23 mouse cellular contexts compared by ENCODE assay signal in genomic region chr3:67709322-67709721, GRCm38 (mm10).
DNase-seq lines count a peak whose midpoint lies in the region; ATAC-seq lines count a peak whose summit lies in the region.
"Had no signal": no experiment of that assay in that cellular context is flagged by ENCODE, and none has a peak within 500 bp of the region (broad histone marks: within the 10 kb centered on the region; RNA-seq: fewer than 3 reads in every experiment).

No protein-coding gene starts in this region.

- H3K27me3 ChIP-seq in kidney, embryonic 15.5 days, result peaks cover 14% of the 10 kb centered on the region
- H3K27me3 ChIP-seq in midbrain, embryonic 13.5 days, result no peaks in the 10 kb centered on the region
- H3K27me3 ChIP-seq: forebrain, embryonic 13.5 days; heart, embryonic 12.5 days; hindbrain, embryonic 13.5 days; limb, embryonic 13.5 days; lung, embryonic 15.5 days; midbrain, embryonic 12.5 days; stomach, embryonic 15.5 days had no signal

- H3K27ac ChIP-seq in kidney, embryonic 15.5 days, result no peak overlapping the region
- H3K27ac ChIP-seq in midbrain, embryonic 13.5 days, result no peak overlapping the region
- H3K27ac ChIP-seq: forebrain, embryonic 13.5 days; hindbrain, embryonic 13.5 days; limb, embryonic 13.5 days; lung, embryonic 15.5 days; midbrain, embryonic 12.5 days; stomach, embryonic 15.5 days had no signal

- no peak overlapping the region for H3K4me2 ChIP-seq in kidney, embryonic 15.5 days
- no peak overlapping the region for H3K4me2 ChIP-seq in midbrain, embryonic 13.5 days (replicated peaks)
- H3K4me2 ChIP-seq: forebrain, embryonic 13.5 days; heart, embryonic 12.5 days; hindbrain, embryonic 13.5 days; limb, embryonic 13.5 days; liver, embryonic 11.5 days; lung, embryonic 15.5 days; midbrain, embryonic 12.5 days; stomach, embryonic 15.5 days had no signal

- no peak overlapping the region for H3K4me3 ChIP-seq in kidney, embryonic 15.5 days (replicated peaks)
- H3K4me3 ChIP-seq in midbrain, embryonic 13.5 days (replicated peaks), result no peak overlapping the region
- H3K4me3 ChIP-seq: forebrain, embryonic 13.5 days; heart, embryonic 12.5 days; hindbrain, embryonic 13.5 days; limb, embryonic 13.5 days; lung, embryonic 15.5 days; midbrain, embryonic 12.5 days; stomach, embryonic 15.5 days had no signal

- WGBS in kidney, embryonic 15.5 days, result 11% methylated on average over 6 of the region's 6 CpGs
- WGBS in midbrain, embryonic 13.5 days, result 53% methylated on average over 6 of the region's 6 CpGs

- ATAC-seq in kidney, embryonic 15.5 days (replicated peaks; ENCODE audit: low FRiP score), result peak; percentile 87
- no peak for ATAC-seq in midbrain, embryonic 13.5 days
- ATAC-seq: forebrain, embryonic 13.5 days; intestine, postnatal 0 days; Patski had no signal

- H3K36me3 ChIP-seq in kidney, embryonic 15.5 days, result no peaks in the 10 kb centered on the region
- H3K36me3 ChIP-seq in midbrain, embryonic 13.5 days, result no peaks in the 10 kb centered on the region
- H3K36me3 ChIP-seq: heart, embryonic 12.5 days; hindbrain, embryonic 13.5 days; limb, embryonic 13.5 days; lung, embryonic 15.5 days; midbrain, embryonic 12.5 days; stomach, embryonic 15.5 days had no signal

- H3K9me3 ChIP-seq in kidney, embryonic 15.5 days (replicated peaks), result no peaks in the 10 kb centered on the region
- H3K9me3 ChIP-seq in midbrain, embryonic 13.5 days, result no peaks in the 10 kb centered on the region
- H3K9me3 ChIP-seq: forebrain, embryonic 13.5 days; heart, embryonic 12.5 days; hindbrain, embryonic 13.5 days; limb, embryonic 13.5 days; lung, embryonic 15.5 days; midbrain, embryonic 12.5 days; stomach, embryonic 15.5 days had no signal

- H3K4me1 ChIP-seq in kidney, embryonic 15.5 days, result 0 out of 2 replicates have a peak, but pooled peaks cover 2% of the 10 kb centered on the region
- no peaks in the 10 kb centered on the region for H3K4me1 ChIP-seq in midbrain, embryonic 13.5 days (replicated peaks)
- H3K4me1 ChIP-seq: forebrain, embryonic 13.5 days; heart, embryonic 12.5 days; hindbrain, embryonic 13.5 days; limb, embryonic 13.5 days; lung, embryonic 15.5 days; midbrain, embryonic 12.5 days; stomach, embryonic 15.5 days had no signal

- H3K9ac ChIP-seq in kidney, embryonic 15.5 days, result no peak overlapping the region
- H3K9ac ChIP-seq in midbrain, embryonic 13.5 days (replicated peaks), result no peak overlapping the region
- H3K9ac ChIP-seq: forebrain, embryonic 13.5 days; heart, embryonic 12.5 days; hindbrain, embryonic 13.5 days; limb, embryonic 13.5 days; lung, embryonic 15.5 days; midbrain, embryonic 12.5 days; stomach, embryonic 15.5 days had no signal

- DNase-seq in kidney, adult 9 months, result no peak
- peak; percentile 28 for DNase-seq in embryo, embryonic 10.5 days (ENCODE audit: low spot score)
- peak; percentile 18 for DNase-seq in hindlimb bud, embryonic 11.5 days (ENCODE audit: extremely low spot score, low read depth, low spot score)
- DNase-seq in retina, postnatal 1 day, result peak; percentile 16
- DNase-seq in urinary bladder, postnatal 25 days (ENCODE audit: low spot score), result no peak
- DNase-seq: adrenal gland, postnatal 14 days; cerebellum, adult 11-12 months; cerebellum, adult 9-11 months; gastrocnemius, postnatal 14 days; heart, postnatal 4 days; right cerebral cortex, postnatal 25 days had no signal

Comparison
In these comparisons a context has a peak if more than half of its experiments do, and no peak if none do; other contexts are left out.
1. DNase-seq: peak in embryo, embryonic 10.5 days (single experiment), hindlimb bud, embryonic 11.5 days (single experiment) and retina, postnatal 1 day (single experiment); none in kidney, adult 9 months (single experiment) and urinary bladder, postnatal 25 days (single experiment).